Mouse (Mus musculus) liver, embryonic 14.5 days (tissue): ENCODE measurements around the gene Rassf8. TPM values are rescaled to one million over a fixed set of nuclear protein-coding genes. Genes with fewer than 3 reads are reported as not detected.
A peak's percentile ranks its signal among the peaks of the same experiment; 100 is the strongest.

Source experiments
- ATAC-seq: fragments of 200-750 bp; cut with Nextera tagmentation; 2 replicates; pipeline ENCODE4 v1.8.0; 2017; ENCODE audit warnings: moderate number of reproducible peaks, mild to moderate bottlenecking, moderate library complexity; ENCODE audit not compliant: insufficient read depth
- DNase-seq, 3 experiments: peaks; one replicate each; pipeline ENCODE4 v3.0.0-alpha.2; 2012 to 2013; ENCODE audit warnings: low read depth in 3 of 3, low spot score in 3 of 3
- H3K27ac ChIP-seq: fragments of 300-500 bp; sonication (generic); 2 replicates; pipeline ENCODE4 v1.5.1; 2014; ENCODE audit warnings: moderate library complexity, mild to moderate bottlenecking, control low read depth, inconsistent platforms
- H3K27me3 ChIP-seq: fragments of 300-500 bp; sonication (generic); 2 replicates; pipeline ENCODE4 v1.6.1; 2014; ENCODE audit warnings: mild to moderate bottlenecking, low read length, moderate library complexity; ENCODE audit not compliant: control insufficient read depth, insufficient read depth
- H3K36me3 ChIP-seq: fragments of 300-500 bp; sonication (generic); replicated peaks from 2 replicates; pipeline ENCODE4 v1.6.1; 2014; ENCODE audit warnings: low read depth; ENCODE audit not compliant: control insufficient read depth, insufficient read depth
- H3K4me1 ChIP-seq, 2 experiments: fragments of 200-500 bp in 1 of 2; fragments of 300-500 bp in 1 of 2; sonication (generic) in 1 of 2; replicated peaks; 2 replicates each; pipeline ENCODE4 v1.6.1; 2012 to 2014; ENCODE audit warnings: antibody characterized with exemption in 1 of 2, inconsistent platforms in 1 of 2, low read length in 1 of 2; ENCODE audit not compliant: control insufficient read depth in 2 of 2, insufficient read depth in 2 of 2
- H3K4me2 ChIP-seq: fragments of 300-500 bp; sonication (generic); 2 replicates; pipeline ENCODE4 v1.6.1; 2014; ENCODE audit warnings: low read depth, mild to moderate bottlenecking, control low read depth, moderate library complexity
- H3K4me3 ChIP-seq, 2 experiments: fragments of 200-500 bp in 1 of 2; fragments of 300-500 bp in 1 of 2; sonication (generic) in 1 of 2; 2 replicates each; pipeline ENCODE4 v1.5.1; 2012 to 2014; ENCODE audit warnings: low read depth in 2 of 2, low read length in 2 of 2, mild to moderate bottlenecking in 2 of 2, control low read depth in 1 of 2, inconsistent platforms in 1 of 2, moderate library complexity in 1 of 2; ENCODE audit not compliant: insufficient read depth in 1 of 2
- H3K9ac ChIP-seq: fragments of 300-500 bp; sonication (generic); replicated peaks from 2 replicates; pipeline ENCODE4 v1.6.1; 2014; ENCODE audit warnings: mild to moderate bottlenecking, control low read depth, moderate library complexity
- H3K9me3 ChIP-seq: fragments of 300-500 bp; sonication (generic); 2 replicates; pipeline ENCODE4 v1.6.1; 2016; ENCODE audit warnings: low read length, mixed read lengths; ENCODE audit not compliant: control insufficient read depth
- CTCF ChIP-seq: IDR thresholded peaks from 2 replicates; pipeline ENCODE4 v1.5.1; 2016; ENCODE audit warnings: antibody characterized with exemption, low read depth, control low read depth
- EP300 ChIP-seq: IDR thresholded peaks from 2 replicates; pipeline ENCODE4 v1.6.1; 2016; ENCODE audit warnings: antibody characterized with exemption, low read depth
- WGBS: fragments of 180-500 bp; shearing (Covaris S2); extraction: QIAGEN DNeasy Blood & Tissue Kit; methylation state at CpG from one replicate; pipeline ENCODE4 v1.1.7; 2014; ENCODE audit not compliant: insufficient replicate concordance; 5-methylcytosine and 5-hydroxymethylcytosine counted together
- polyA plus RNA-seq, 2 experiments: library from polyadenylated mRNA; depleted of rRNA in 1 of 2; stranded (reverse) in 1 of 2; unstranded in 1 of 2; fragments of >200 nt; fragmentation: Nextera tagmentation in 1 of 2; extraction: Ambion mirVana in 1 of 2; gene quantifications; 2 replicates each; pipeline versions ENCODE4 v1.2.1 to v1.2.3; 2012 to 2014

Rassf8 gene
- polyA plus RNA-seq, 2 experiments = 1.4 to 3.1 TPM

GRCm38 (mm10) chr6:145789738-145790137 is 43.2 kb downstream of the Rassf8 start:
- no peaks in the 10 kb centered on the region for H3K27me3 ChIP-seq
- no peak overlapping the region for H3K27ac ChIP-seq
- no peaks in the 10 kb centered on the region for H3K9me3 ChIP-seq
- TF ChIP-seq EP300 = no peak
- no peak for TF ChIP-seq CTCF
- no peak overlapping the region for H3K4me3 ChIP-seq
- ATAC-seq (no peak), DNase-seq (no peak)
- peaks cover 0 to 2% of the 10 kb centered on the region in 2 experiments; a peak in 1 of 4 replicates for H3K4me1 ChIP-seq
- H3K9ac ChIP-seq = no peak overlapping the region
- H3K36me3 ChIP-seq = no peaks in the 10 kb centered on the region
- no peak overlapping the region for H3K4me2 ChIP-seq
- 80% methylated on average over 4 of the region's 4 CpGs for WGBS

- Histone ChIP-seq H3K9me3 (no peaks in the 10 kb centered on the region), H3K27me3 (no peaks in the 10 kb centered on the region), H3K4me2 (no peak overlapping the region), H3K36me3 (no peaks in the 10 kb centered on the region), H3K27ac (no peak overlapping the region), H3K9ac (no peak overlapping the region), H3K4me3 (no peak overlapping the region), H3K4me1 (peaks cover 0 to 4% of the 10 kb centered on the region in 2 experiments; a peak in 1 of 4 replicates)
- TF ChIP-seq EP300 (no peak), CTCF (no peak)
- WGBS = 34% methylated on average over 7 of the region's 7 CpGs
- ATAC-seq = no peak
- no peak for DNase-seq
Measured at GRCm38 (mm10) chr6:145792373-145792772, 45.8 kb downstream of the Rassf8 start.

- WGBS = 8% methylated on average over 4 of the region's 4 CpGs
- no peak overlapping the region for H3K4me3 ChIP-seq
- no peak for ATAC-seq
- no peaks in the 10 kb centered on the region for H3K9me3 ChIP-seq
- peak; percentile 20 to 28 (median 28) for DNase-seq
- no peaks in the 10 kb centered on the region for H3K27me3 ChIP-seq
- H3K27ac ChIP-seq = no peak overlapping the region
- H3K4me1 ChIP-seq = peaks cover 0 to 4% of the 10 kb centered on the region in 2 experiments; a peak in 1 of 4 replicates
- H3K4me2 ChIP-seq = no peak overlapping the region
- peak; percentile 58 for TF ChIP-seq CTCF
- no peak for TF ChIP-seq EP300
- no peaks in the 10 kb centered on the region for H3K36me3 ChIP-seq
- H3K9ac ChIP-seq = no peak overlapping the region
Measured at GRCm38 (mm10) chr6:145793109-145793593, 46.6 kb downstream of the Rassf8 start.

- WGBS = 39% methylated on average over 4 of the region's 4 CpGs
Measured at GRCm38 (mm10) chr6:145794671-145795070, 48.1 kb downstream of the Rassf8 start.

GRCm38 (mm10) chr6:145796191-145797023 is 49.9 kb downstream of the Rassf8 start:
- WGBS = 62% methylated on average over 14 of the region's 14 CpGs
- Histone ChIP-seq H3K27ac (no peak overlapping the region), H3K4me2 (no peak overlapping the region), H3K9ac (no peak overlapping the region), H3K36me3 (no peaks in the 10 kb centered on the region), H3K27me3 (no peaks in the 10 kb centered on the region), H3K4me1 (peaks cover 0 to 4% of the 10 kb centered on the region in 2 experiments; a peak in 2 of 4 replicates), H3K4me3 (no peak overlapping the region), H3K9me3 (no peaks in the 10 kb centered on the region)
- ATAC-seq (no peak), DNase-seq (no peak)
- TF ChIP-seq CTCF = no peak
- no peak for TF ChIP-seq EP300

More at GRCm38 (mm10) chr6:145794671-145795070, 48.1 kb downstream of the Rassf8 start:
- TF ChIP-seq CTCF (peak; percentile 66), EP300 (no peak)
- no peak overlapping the region for H3K4me2 ChIP-seq
- DNase-seq = no peak
- H3K27ac ChIP-seq = no peak overlapping the region
- H3K36me3 ChIP-seq = no peaks in the 10 kb centered on the region
- H3K4me1 ChIP-seq = peaks cover 0 to 4% of the 10 kb centered on the region in 2 experiments; a peak in 1 of 4 replicates
- no peaks in the 10 kb centered on the region for H3K27me3 ChIP-seq
- ATAC-seq = no peak
- H3K4me3 ChIP-seq = no peak overlapping the region
- H3K9me3 ChIP-seq = no peaks in the 10 kb centered on the region
- no peak overlapping the region for H3K9ac ChIP-seq
